Mouse (Mus musculus): ENCODE results near the gene Dmap1. TPM values are rescaled to one million over a fixed set of nuclear protein-coding genes. Genes with fewer than 3 reads are reported as not detected.

The Dmap1 gene
- polyA plus RNA-seq, 1 experiment from 2014 or later: 45.7 TPM

DNA sequence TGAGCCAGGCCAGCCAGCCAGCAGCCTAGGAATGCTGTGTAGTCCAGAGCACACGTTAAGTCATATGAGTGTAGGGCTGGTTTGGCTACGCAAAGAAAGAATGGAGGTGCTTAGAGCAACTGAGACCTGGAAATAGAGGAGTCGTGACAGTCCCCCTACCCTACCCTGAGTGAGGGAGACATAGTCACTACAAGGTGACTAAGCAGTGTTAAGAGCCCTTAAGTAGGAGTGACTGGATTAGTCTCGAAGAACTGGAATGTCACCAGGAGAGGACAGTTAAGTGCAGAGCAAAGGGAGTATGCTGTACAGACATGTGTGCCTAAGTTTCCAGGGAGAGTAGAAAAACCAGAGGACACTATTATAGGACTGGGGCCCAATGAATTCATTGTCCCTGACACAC lies 45.9 kb downstream of the Dmap1 start:
- Histone ChIP-seq H3K27ac (ENCODE audit: low read length) (no peak overlapping the region), H3K4me3 (ENCODE audit: low read length) (no peak overlapping the region), H3K27me3 (ENCODE audit: control insufficient read depth, insufficient read depth, low read length) (no peaks in the 10 kb centered on the region), H3K9ac (ENCODE audit: low read length) (no peak overlapping the region), H3K9me3 (replicated peaks; ENCODE audit: control insufficient read depth, low read length) (no peaks in the 10 kb centered on the region; the same call in 1 of the 2 replicates), H3K4me1 (ENCODE audit: control insufficient read depth, insufficient read depth, low read length) (no peaks in the 10 kb centered on the region; the same call in 1 of the 2 replicates), H3K4me2 (ENCODE audit: low read depth, low read length) (no peak overlapping the region), H3K36me3 (ENCODE audit: control insufficient read depth, insufficient read depth) (0 out of 2 replicates have a peak, but pooled peaks cover 2% of the 10 kb centered on the region)
- 53% methylated on average over 4 of the region's 4 CpGs for WGBS
- no peak for ATAC-seq (replicated peaks; ENCODE audit: extremely low read depth, insufficient read depth, low FRiP score)

DNA sequence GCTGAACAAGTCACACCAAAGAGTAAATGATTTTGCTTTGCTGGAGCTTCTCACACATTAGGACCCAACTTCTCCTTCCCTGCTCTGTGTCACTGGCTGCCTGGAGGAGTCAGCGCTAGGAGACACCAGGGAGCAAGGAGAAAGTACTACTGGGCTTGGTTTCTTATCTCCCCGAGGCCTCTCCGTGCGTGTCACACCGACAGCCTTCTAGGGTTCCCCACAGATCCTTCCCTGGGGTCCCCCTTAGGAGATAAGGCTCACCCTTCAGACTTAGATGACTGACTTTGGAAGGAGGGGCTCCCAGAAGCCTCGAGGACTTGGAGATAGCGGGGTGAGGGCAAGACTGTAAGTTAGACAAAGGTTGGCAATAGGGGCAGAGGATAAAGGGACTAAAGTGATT lies 47.4 kb downstream of the Dmap1 start:
- WGBS: 59% methylated on average over 7 of the region's 7 CpGs
- H3K36me3 ChIP-seq (ENCODE audit: control insufficient read depth, insufficient read depth): 0 out of 2 replicates have a peak, but pooled peaks cover 2% of the 10 kb centered on the region

GRCm38 (mm10) chr4:117633527-117633926 lies 48.5 kb downstream of the Dmap1 start:
- Histone ChIP-seq H3K4me3 (ENCODE audit: low read length) (no peak overlapping the region), H3K4me1 (ENCODE audit: control insufficient read depth, insufficient read depth, low read length) (peaks cover 5% of the 10 kb centered on the region; the same call in 1 of the 2 replicates), H3K36me3 (ENCODE audit: control insufficient read depth, insufficient read depth) (0 out of 2 replicates have a peak, but pooled peaks cover 2% of the 10 kb centered on the region), H3K4me2 (ENCODE audit: low read depth, low read length) (no peak overlapping the region), H3K9me3 (replicated peaks; ENCODE audit: control insufficient read depth, low read length) (no peaks in the 10 kb centered on the region; the same call in 1 of the 2 replicates), H3K27ac (ENCODE audit: low read length) (no peak overlapping the region), H3K27me3 (ENCODE audit: control insufficient read depth, insufficient read depth, low read length) (no peaks in the 10 kb centered on the region), H3K9ac (ENCODE audit: low read length) (no peak overlapping the region)
- ATAC-seq (replicated peaks; ENCODE audit: extremely low read depth, insufficient read depth, low FRiP score): no peak
- 68% methylated on average over 5 of the region's 5 CpGs for WGBS

More for the DNA sequence above, 47.4 kb downstream of the Dmap1 start:
- peaks cover 5% of the 10 kb centered on the region; the same call in 1 of the 2 replicates for H3K4me1 ChIP-seq (ENCODE audit: control insufficient read depth, insufficient read depth, low read length)
- no peak overlapping the region for H3K4me2 ChIP-seq (ENCODE audit: low read depth, low read length)
- H3K27me3 ChIP-seq (ENCODE audit: control insufficient read depth, insufficient read depth, low read length): no peaks in the 10 kb centered on the region
- H3K27ac ChIP-seq (ENCODE audit: low read length): no peak overlapping the region
- H3K9ac ChIP-seq (ENCODE audit: low read length): no peak overlapping the region
- H3K4me3 ChIP-seq (ENCODE audit: low read length): no peak overlapping the region
- H3K9me3 ChIP-seq (replicated peaks; ENCODE audit: control insufficient read depth, low read length): no peaks in the 10 kb centered on the region; the same call in 1 of the 2 replicates
- ATAC-seq (replicated peaks; ENCODE audit: extremely low read depth, insufficient read depth, low FRiP score): no peak

DNA sequence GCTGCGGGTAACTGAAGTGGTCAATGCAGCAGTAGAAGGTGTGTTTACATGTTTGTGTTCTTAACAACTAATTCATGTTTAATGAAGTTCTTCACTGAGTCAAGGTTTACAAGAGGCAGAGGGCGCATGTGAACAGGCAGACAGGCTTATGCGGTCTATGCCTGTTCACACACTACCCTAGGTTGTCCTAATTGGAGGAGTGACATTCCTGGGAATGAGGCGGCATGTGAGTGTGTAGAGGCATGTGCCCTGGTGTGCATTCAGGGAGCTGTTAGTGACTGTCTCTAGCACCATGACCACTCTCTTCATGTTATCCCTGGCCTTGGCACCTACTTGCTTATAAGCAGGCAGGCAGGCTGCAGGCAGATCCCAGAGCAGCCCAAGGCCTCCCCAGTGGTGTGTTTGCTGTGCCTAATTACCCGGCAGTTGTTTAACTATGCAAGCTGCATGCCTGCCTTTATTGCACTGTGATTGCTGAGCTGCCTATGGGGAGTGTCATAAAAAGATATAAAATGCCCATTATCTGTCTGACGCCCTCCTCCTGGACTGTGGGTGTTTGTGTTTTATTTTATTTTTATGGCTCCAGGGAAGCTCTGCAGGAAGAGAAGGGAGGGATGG lies 51.9 kb downstream of the Dmap1 start:
- peaks cover 5% of the 10 kb centered on the region; the same call in 1 of the 2 replicates for H3K4me1 ChIP-seq (ENCODE audit: control insufficient read depth, insufficient read depth, low read length)
- H3K36me3 ChIP-seq (ENCODE audit: control insufficient read depth, insufficient read depth): 0 out of 2 replicates have a peak, but pooled peaks cover 2% of the 10 kb centered on the region
- H3K4me2 ChIP-seq (ENCODE audit: low read depth, low read length): no peak overlapping the region
- H3K27me3 ChIP-seq (ENCODE audit: control insufficient read depth, insufficient read depth, low read length): no peaks in the 10 kb centered on the region
- WGBS: 68% methylated on average over 6 of the region's 6 CpGs
- no peak overlapping the region for H3K4me3 ChIP-seq (ENCODE audit: low read length)
- ATAC-seq (replicated peaks; ENCODE audit: extremely low read depth, insufficient read depth, low FRiP score): no peak
- H3K27ac ChIP-seq (ENCODE audit: low read length): no peak overlapping the region
- no peak overlapping the region for H3K9ac ChIP-seq (ENCODE audit: low read length)
- no peaks in the 10 kb centered on the region; the same call in 1 of the 2 replicates for H3K9me3 ChIP-seq (replicated peaks; ENCODE audit: control insufficient read depth, low read length)

DNA sequence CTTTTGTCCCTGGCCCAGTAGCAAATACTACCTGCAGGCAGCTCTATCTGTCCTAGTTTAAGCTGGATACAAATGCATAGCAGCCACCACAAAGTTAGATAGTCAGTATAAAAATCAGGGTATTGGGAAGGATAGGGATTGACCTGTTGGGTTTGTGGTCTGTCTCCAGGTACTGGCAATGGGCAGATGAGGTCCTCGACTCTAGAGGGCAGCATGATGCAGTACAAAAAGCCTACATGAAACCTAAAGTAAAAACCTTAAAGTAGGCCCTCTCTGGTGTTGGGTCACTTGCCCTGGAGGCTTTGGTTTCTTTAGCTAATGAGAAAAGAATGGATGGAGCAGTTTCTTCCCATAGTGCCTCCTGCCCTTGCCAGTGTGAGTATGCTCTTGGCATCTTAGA lies 53.6 kb downstream of the Dmap1 start:
- no peak for ATAC-seq (replicated peaks; ENCODE audit: extremely low read depth, insufficient read depth, low FRiP score)
- H3K36me3 ChIP-seq (ENCODE audit: control insufficient read depth, insufficient read depth): no peaks in the 10 kb centered on the region
- no peak overlapping the region for H3K9ac ChIP-seq (ENCODE audit: low read length)
- H3K4me1 ChIP-seq (ENCODE audit: control insufficient read depth, insufficient read depth, low read length): peaks cover 10% of the 10 kb centered on the region; the same call in 1 of the 2 replicates
- no peak overlapping the region for H3K27ac ChIP-seq (ENCODE audit: low read length)
- no peaks in the 10 kb centered on the region; the same call in 1 of the 2 replicates for H3K9me3 ChIP-seq (replicated peaks; ENCODE audit: control insufficient read depth, low read length)
- 62% methylated on average over 1 of the region's 1 CpGs for WGBS
- no peak overlapping the region for H3K4me2 ChIP-seq (ENCODE audit: low read depth, low read length)
- no peak overlapping the region for H3K4me3 ChIP-seq (ENCODE audit: low read length)
- no peaks in the 10 kb centered on the region for H3K27me3 ChIP-seq (ENCODE audit: control insufficient read depth, insufficient read depth, low read length)

Other genes with a start within 250 kb of the Dmap1 start
- gene Rnf220, start 185.2 kb downstream of the Dmap1 start, polyA plus RNA-seq (2015; fragmentation: Nextera tagmentation; extraction: Ambion mirVana): 41.5 and 45.4 TPM in 2 replicates
- 93.5 and 94.5 TPM in 2 replicates for gene Eri3, start 131.9 kb downstream of the Dmap1 start, polyA plus RNA-seq (2015; fragmentation: Nextera tagmentation; extraction: Ambion mirVana)
- not detected in 2 replicates for gene Gm12845, start 42.1 kb upstream of the Dmap1 start, polyA plus RNA-seq (2015; fragmentation: Nextera tagmentation; extraction: Ambion mirVana)
- not detected in 2 replicates for gene Klf17, start 83.4 kb upstream of the Dmap1 start, polyA plus RNA-seq (2015; fragmentation: Nextera tagmentation; extraction: Ambion mirVana)
- gene Slc6a9, start 152.2 kb upstream of the Dmap1 start, polyA plus RNA-seq (2015; fragmentation: Nextera tagmentation; extraction: Ambion mirVana): 5.3 and 6.7 TPM in 2 replicates
- gene Ccdc24, start 190.3 kb upstream of the Dmap1 start, polyA plus RNA-seq (2015; fragmentation: Nextera tagmentation; extraction: Ambion mirVana): 0.51 and 0.55 TPM in 2 replicates
- 8.6 and 9.5 TPM in 2 replicates for gene B4galt2, start 201.2 kb upstream of the Dmap1 start, polyA plus RNA-seq (2015; fragmentation: Nextera tagmentation; extraction: Ambion mirVana)
- 229 and 244 TPM in 2 replicates for gene Atp6v0b, start 205.1 kb upstream of the Dmap1 start, polyA plus RNA-seq (2015; fragmentation: Nextera tagmentation; extraction: Ambion mirVana)
- 12.5 and 15.1 TPM in 2 replicates for gene Dph2, start 209.8 kb upstream of the Dmap1 start, polyA plus RNA-seq (2015; fragmentation: Nextera tagmentation; extraction: Ambion mirVana)
- 43.7 and 49.4 TPM in 2 replicates for gene Ipo13, start 232.7 kb upstream of the Dmap1 start, polyA plus RNA-seq (2015; fragmentation: Nextera tagmentation; extraction: Ambion mirVana)
- 0.70 and 0.85 TPM in 2 replicates for gene Artn, start 247.5 kb upstream of the Dmap1 start, polyA plus RNA-seq (2015; fragmentation: Nextera tagmentation; extraction: Ambion mirVana)

All from heart, embryonic 16.5 days (tissue).